ENCODE assay signal across 8 mouse cellular contexts in genomic region chr7:81343831-81344230, GRCm38 (mm10). TPM values are rescaled to one million over a fixed set of nuclear protein-coding genes. Genes with fewer than 3 reads are reported as not detected.
DNase-seq lines count a peak whose midpoint lies in the region; ATAC-seq and TF ChIP-seq lines count a peak whose summit lies in the region.

No protein-coding gene starts in this region.

- DNase-seq in heart, adult 2 months, result no peak
- no peak for DNase-seq in heart, postnatal 36 days
- DNase-seq in liver, embryonic 14.5 days (ENCODE audit: low read depth in 3 of 3, low spot score in 3 of 3), result no peak
- no peak for DNase-seq in frontal cortex, postnatal 14 days (ENCODE audit: low spot score in 2 of 2)
- DNase-seq in thymus, postnatal 0 days (ENCODE audit: low spot score), result no peak
- no peak for DNase-seq in kidney, postnatal 25 days

- peak overlapping the region; percentile 70 for H3K4me2 ChIP-seq in forebrain, embryonic 16.5 days (ENCODE audit: low read length)
- peak overlapping the region; percentile 90 for H3K4me2 ChIP-seq in liver, embryonic 14.5 days (ENCODE audit: low read depth)

- peaks cover 6% of the 10 kb centered on the region for H3K4me1 ChIP-seq in heart, adult 2 months (ENCODE audit: control insufficient read depth, insufficient read depth, low read length)
- H3K4me1 ChIP-seq in E14TG2a.4 (replicated peaks; ENCODE audit: low read depth, low read length), result peaks cover 56% of the 10 kb centered on the region
- H3K4me1 ChIP-seq in forebrain, embryonic 16.5 days (replicated peaks; ENCODE audit: control insufficient read depth, insufficient read depth, low read length), result peaks cover 21% of the 10 kb centered on the region
- peaks cover 7 to 21% of the 10 kb centered on the region in 2 experiments; a peak in 3 of 4 replicates for H3K4me1 ChIP-seq in liver, embryonic 14.5 days (replicated peaks; ENCODE audit: control insufficient read depth in 2 of 2, insufficient read depth in 2 of 2, low read length in 1 of 2)

- H3K4me3 ChIP-seq in heart, adult 2 months, result peak overlapping the region; percentile 83
- peak overlapping the region; percentile 100 for H3K4me3 ChIP-seq in E14TG2a.4 (replicated peaks; ENCODE audit: low read length)
- H3K4me3 ChIP-seq in forebrain, embryonic 16.5 days (replicated peaks; ENCODE audit: low read length), result peak overlapping the region; percentile 97
- peak overlapping the region; percentile 95 for H3K4me3 ChIP-seq in liver, embryonic 14.5 days (ENCODE audit: insufficient read depth in 1 of 2, low read depth in 2 of 2, low read length in 2 of 2)

- H3K27me3 ChIP-seq in heart, adult 2 months (ENCODE audit: control insufficient read depth, insufficient read depth, low read length), result no peaks in the 10 kb centered on the region
- no peaks in the 10 kb centered on the region for H3K27me3 ChIP-seq in E14TG2a.4 (ENCODE audit: insufficient read depth, low read length)
- H3K27me3 ChIP-seq in forebrain, embryonic 16.5 days (replicated peaks; ENCODE audit: control insufficient read depth, insufficient read depth, low read length), result no peaks in the 10 kb centered on the region
- no peaks in the 10 kb centered on the region for H3K27me3 ChIP-seq in liver, embryonic 14.5 days (ENCODE audit: control insufficient read depth, insufficient read depth, low read length)

- peaks cover 11% of the 10 kb centered on the region; the same call in 1 of the 2 replicates for H3K36me3 ChIP-seq in heart, adult 2 months (ENCODE audit: control insufficient read depth, insufficient read depth, low read length)
- peaks cover 54% of the 10 kb centered on the region for H3K36me3 ChIP-seq in E14TG2a.4 (ENCODE audit: insufficient read depth, low read length)
- peaks cover 21% of the 10 kb centered on the region for H3K36me3 ChIP-seq in forebrain, embryonic 16.5 days (ENCODE audit: control insufficient read depth, insufficient read depth)
- peaks cover 36% of the 10 kb centered on the region for H3K36me3 ChIP-seq in liver, embryonic 14.5 days (replicated peaks; ENCODE audit: control insufficient read depth, insufficient read depth, low read depth)

- no peaks in the 10 kb centered on the region for H3K9me3 ChIP-seq in E14TG2a.4 (ENCODE audit: low read length)
- H3K9me3 ChIP-seq in forebrain, embryonic 16.5 days (ENCODE audit: control insufficient read depth, low read length), result no peaks in the 10 kb centered on the region
- H3K9me3 ChIP-seq in liver, embryonic 14.5 days (ENCODE audit: control insufficient read depth, low read length), result no peaks in the 10 kb centered on the region

- peak overlapping the region; percentile 85; the same call in 1 of the 2 replicates for H3K27ac ChIP-seq in heart, adult 2 months
- no peak overlapping the region for H3K27ac ChIP-seq in forebrain, embryonic 16.5 days (ENCODE audit: low read length)
- peak overlapping the region; percentile 46 for H3K27ac ChIP-seq in liver, embryonic 14.5 days

- no peak for ATAC-seq in forebrain, embryonic 16.5 days
- ATAC-seq in liver, embryonic 14.5 days (ENCODE audit: insufficient read depth), result peak; percentile 13; the same call in 1 of the 2 replicates

- TF ChIP-seq POLR2A in heart, adult 2 months (IDR thresholded peaks at IDR 0.05; ENCODE audit: insufficient read depth, low read depth, low read length), result no peak

- 4% methylated on average over 10 of the region's 10 CpGs for WGBS in heart, adult 2 months
- 15% methylated on average over 10 of the region's 10 CpGs for WGBS in forebrain, embryonic 16.5 days
- 3% methylated on average over 10 of the region's 10 CpGs for WGBS in liver, embryonic 14.5 days (ENCODE audit: insufficient replicate concordance)

- TF ChIP-seq EP300 in heart, adult 2 months (IDR thresholded peaks at IDR 0.05; ENCODE audit: insufficient read depth, low read depth, low read length), result no peak
- TF ChIP-seq EP300 in liver, embryonic 14.5 days (IDR thresholded peaks at IDR 0.05; ENCODE audit: low read depth), result no peak

- intact Hi-C loops in heart, adult 2 months (cut with DNase I), result loop anchor here (5.0 kb wide), 1 partner anchor 487 kb away; no protein-coding TSS in a partner anchor
- intact Hi-C loops in heart, postnatal 36 days (cut with DNase I), result loop anchor here (2.0 to 5.0 kb wide), 3 partner anchors 135 to 482 kb away; partner anchors contain the start of genes Whamm and Zscan2

- no peak for TF ChIP-seq CTCF in heart, adult 2 months (IDR thresholded peaks at IDR 0.05)
- no peak for TF ChIP-seq CTCF in E14TG2a.4 (conservative IDR thresholded peaks at IDR 0.05; ENCODE audit: low read length)
- no peak for TF ChIP-seq CTCF in liver, embryonic 14.5 days (IDR thresholded peaks at IDR 0.05; ENCODE audit: low read depth)

- no peaks in the 10 kb centered on the region for H3K79me2 ChIP-seq in heart, adult 2 months (replicated peaks; ENCODE audit: control insufficient read depth, insufficient read depth, low read length)

- H3K9ac ChIP-seq in heart, adult 2 months (ENCODE audit: low read depth, low read length), result peak overlapping the region; percentile 1; the same call in 1 of the 2 replicates
- peak overlapping the region; percentile 94 for H3K9ac ChIP-seq in forebrain, embryonic 16.5 days (replicated peaks; ENCODE audit: low read depth, low read length)
- peak overlapping the region; percentile 99 for H3K9ac ChIP-seq in liver, embryonic 14.5 days (replicated peaks)

RNA-seq across cellular contexts. Expression of gene Rps17, which starts 1.2 kb away (rescaled TPM):
- total RNA-seq in heart, adult 2 months (2021), result 1,000 to 10,000 TPM in 1 of 2 experiments, 100 to 1,000 TPM in 1; 847 to 1,012 TPM
- 867 and 883 TPM in 2 replicates for polyA plus RNA-seq in heart, adult 2 months (2012; rRNA removed)
- total RNA-seq in heart, postnatal 36 days (2021), result 100 to 1,000 TPM; 870 to 936 TPM
- polyA plus RNA-seq in forebrain, embryonic 16.5 days (2015; fragmentation: Nextera tagmentation; extraction: Ambion mirVana), result 718 and 738 TPM in 2 replicates
- 1,003 and 1,514 TPM in 2 replicates for polyA plus RNA-seq in liver, embryonic 14.5 days (2012; rRNA removed)
- 828 and 838 TPM in 2 replicates for polyA plus RNA-seq in liver, embryonic 14.5 days (2014; fragmentation: Nextera tagmentation; extraction: Ambion mirVana)
- 1,759 and 1,761 TPM in 2 replicates for polyA plus RNA-seq in thymus, postnatal 0 days (2015; fragmentation: Nextera tagmentation; extraction: Ambion mirVana)

Comparison
In these comparisons a context has a peak if more than half of its experiments do, and no peak if none do; other contexts are left out.
1. H3K9ac ChIP-seq: peak in every context shown above with its lines; median percentile 99 in liver, embryonic 14.5 days; 94 in forebrain, embryonic 16.5 days; 1 in heart, adult 2 months.